Mouse (Mus musculus) intestine, embryonic 16.5 days (tissue): ENCODE data around the gene Gapvd1. TPM values are rescaled to one million over a fixed set of nuclear protein-coding genes. Genes with fewer than 3 reads are reported as not detected.
"Not testable (repeated sequence)": the region's sequence is repeated elsewhere in the genome, so short reads cannot be mapped to it uniquely, and the experiment has no call there.

Source experiments
- ATAC-seq: fragments of 200-750 bp; cut with Nextera tagmentation; 2 replicates; pipeline ENCODE4 v1.8.0; 2017; ENCODE audit warnings: moderate TSS enrichment, moderate library complexity
- H3K27ac ChIP-seq: fragments of 300-500 bp; sonication (generic); 2 replicates; pipeline ENCODE4 v1.5.1; 2014; ENCODE audit warnings: mild to moderate bottlenecking, low read length
- H3K27me3 ChIP-seq: fragments of 300-500 bp; sonication (generic); replicated peaks from 2 replicates; pipeline ENCODE4 v1.6.1; 2014; ENCODE audit warnings: low read length, control low read depth, mixed read lengths; ENCODE audit not compliant: control insufficient read depth, insufficient read depth
- H3K36me3 ChIP-seq: fragments of 300-500 bp; sonication (generic); 2 replicates; pipeline ENCODE4 v1.6.1; 2014; ENCODE audit warnings: low read length, control low read depth; ENCODE audit not compliant: control insufficient read depth, insufficient read depth
- H3K4me1 ChIP-seq: fragments of 300-500 bp; sonication (generic); 2 replicates; pipeline ENCODE4 v1.6.1; 2014; ENCODE audit warnings: low read length, control low read depth, mixed read lengths; ENCODE audit not compliant: control insufficient read depth, insufficient read depth
- H3K4me2 ChIP-seq: fragments of 300-500 bp; sonication (generic); 2 replicates; pipeline ENCODE4 v1.6.1; 2014; ENCODE audit warnings: low read depth, low read length, control low read depth
- H3K4me3 ChIP-seq: fragments of 300-500 bp; sonication (generic); 2 replicates; pipeline ENCODE4 v1.5.1; 2014; ENCODE audit warnings: mild to moderate bottlenecking, low read length
- H3K9ac ChIP-seq: fragments of 300-500 bp; sonication (generic); 2 replicates; pipeline ENCODE4 v1.6.1; 2014; ENCODE audit warnings: low read depth, low read length
- H3K9me3 ChIP-seq: fragments of 300-500 bp; sonication (generic); 2 replicates; pipeline ENCODE4 v1.6.1; 2016; ENCODE audit warnings: low read length, control low read depth; ENCODE audit not compliant: control insufficient read depth
- WGBS: fragments of 180-500 bp; shearing (Covaris S2); extraction: QIAGEN DNeasy Blood & Tissue Kit; methylation state at CpG from one replicate; pipeline ENCODE4 v1.1.7; 2014; 5-methylcytosine and 5-hydroxymethylcytosine counted together
- polyA plus RNA-seq: library from polyadenylated mRNA; unstranded; fragments of >200 nt; fragmentation: Nextera tagmentation; extraction: Ambion mirVana; gene quantifications from 2 replicates; pipeline ENCODE4 v1.2.1, GENCODE M21; 2015

Gapvd1 gene
- polyA plus RNA-seq, 1 experiment from 2014 or later = 56.6 TPM

DNA sequence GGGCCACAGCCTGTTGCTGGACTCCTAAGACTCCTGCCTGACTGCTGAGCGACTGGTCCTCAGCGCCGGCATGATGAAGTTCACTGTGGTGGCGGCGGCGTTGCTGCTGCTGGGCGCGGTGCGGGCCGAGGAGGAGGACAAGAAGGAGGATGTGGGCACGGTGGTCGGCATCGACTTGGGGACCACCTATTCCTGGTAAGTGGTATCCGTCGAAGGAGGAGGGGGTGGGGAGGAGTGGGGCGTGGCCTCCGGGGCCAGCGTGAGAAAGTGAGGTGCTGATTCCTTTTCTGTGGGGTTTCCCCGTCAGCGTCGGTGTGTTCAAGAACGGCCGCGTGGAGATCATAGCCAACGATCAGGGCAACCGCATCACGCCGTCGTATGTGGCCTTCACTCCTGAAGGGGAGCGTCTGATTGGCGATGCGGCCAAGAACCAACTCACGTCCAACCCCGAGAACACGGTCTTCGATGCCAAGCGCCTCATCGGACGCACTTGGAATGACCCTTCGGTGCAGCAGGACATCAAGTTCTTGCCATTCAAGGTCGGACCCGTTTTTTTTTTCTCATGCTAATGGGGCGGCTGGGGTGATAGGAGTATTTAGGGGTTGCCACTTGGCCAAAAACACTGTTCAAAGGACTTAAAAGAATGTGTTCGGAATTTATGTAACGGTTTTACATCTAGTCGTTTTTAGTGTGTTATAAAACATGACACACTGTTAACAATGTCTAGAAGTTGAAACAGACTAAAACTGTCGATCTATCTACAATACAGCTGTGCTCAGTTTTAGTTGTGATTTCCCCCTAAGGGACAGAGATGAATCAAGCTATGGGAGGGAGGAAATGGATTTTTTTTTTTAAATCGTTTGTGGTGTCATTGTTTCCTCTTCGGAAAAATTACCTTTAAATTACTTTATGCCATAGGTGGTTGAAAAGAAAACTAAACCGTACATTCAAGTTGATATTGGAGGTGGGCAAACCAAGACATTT is 17.5 kb upstream of the Gapvd1 start:
- H3K4me1 ChIP-seq = peaks cover 37% of the 10 kb centered on the region
- peak overlapping the region; percentile 63 for H3K4me2 ChIP-seq
- H3K27me3 ChIP-seq = no peaks in the 10 kb centered on the region
- peak overlapping the region; percentile 97 for H3K9ac ChIP-seq
- ATAC-seq = no peak
- H3K9me3 ChIP-seq = no peaks in the 10 kb centered on the region
- H3K36me3 ChIP-seq = peaks cover 27% of the 10 kb centered on the region
- peak overlapping the region; percentile 95 for H3K4me3 ChIP-seq
- 2% methylated on average over 50 of the region's 50 CpGs for WGBS
- peak overlapping the region; percentile 91 for H3K27ac ChIP-seq

- WGBS = under 1% methylated on average over 60 of the region's 60 CpGs
- Histone ChIP-seq H3K9me3 (no peaks in the 10 kb centered on the region), H3K4me1 (peaks cover 34% of the 10 kb centered on the region), H3K4me3 (peak within 1 kb of the TSS; percentile 95), H3K27me3 (no peaks in the 10 kb centered on the region), H3K27ac (peak within 1 kb of the TSS; percentile 93), H3K36me3 (peaks cover 24% of the 10 kb centered on the region), H3K9ac (peak within 1 kb of the TSS; percentile 97), H3K4me2 (peak within 1 kb of the TSS; percentile 63)
- peak; percentile 99 for ATAC-seq
Measured at GRCm38 (mm10) chr2:34771368-34772226, 16.6 kb upstream of the Gapvd1 start, which contains the start of gene Hspa5. Gene Hspa5 (plus strand): TSS chr2:34771970.

DNA sequence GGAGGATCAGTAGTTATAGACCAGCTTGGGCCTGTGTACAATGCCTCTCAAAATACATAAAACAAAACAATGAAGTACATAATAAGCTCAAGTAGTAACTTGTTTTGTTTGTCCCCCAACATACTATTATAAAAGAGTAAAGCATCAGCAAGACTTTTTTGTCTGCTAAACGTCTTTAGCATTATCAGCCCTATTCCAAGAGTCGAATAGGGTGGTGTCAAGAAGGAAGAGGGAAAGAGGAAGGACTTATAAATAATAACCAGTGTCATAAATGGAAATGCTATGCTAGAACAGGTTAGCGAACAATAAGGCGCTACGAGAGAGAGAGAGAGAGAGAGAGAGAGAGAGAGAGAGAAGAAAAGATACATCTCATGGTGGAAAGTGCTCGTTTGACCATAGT is 15.9 kb upstream of the Gapvd1 start:
- Histone ChIP-seq H3K36me3 (peaks cover 19% of the 10 kb centered on the region), H3K4me2 (peak overlapping the region; percentile 47), H3K9ac (peak overlapping the region; percentile 97), H3K27ac (peak overlapping the region; percentile 93), H3K4me1 (peaks cover 30% of the 10 kb centered on the region), H3K4me3 (peak overlapping the region; percentile 87), H3K9me3 (no peaks in the 10 kb centered on the region), H3K27me3 (no peaks in the 10 kb centered on the region)
- 2% methylated on average over 6 of the region's 6 CpGs for WGBS
- no peak for ATAC-seq

GRCm38 (mm10) chr2:34770049-34770448 is 15.0 kb upstream of the Gapvd1 start:
- no peak overlapping the region for H3K4me3 ChIP-seq
- WGBS = 89% methylated on average over 2 of the region's 2 CpGs
- H3K4me1 ChIP-seq = peaks cover 22% of the 10 kb centered on the region
- H3K36me3 ChIP-seq = peaks cover 14% of the 10 kb centered on the region
- H3K27me3 ChIP-seq = no peaks in the 10 kb centered on the region
- no peak overlapping the region for H3K4me2 ChIP-seq
- no peak for ATAC-seq
- H3K27ac ChIP-seq = no peak overlapping the region
- no peaks in the 10 kb centered on the region for H3K9me3 ChIP-seq
- H3K9ac ChIP-seq = no peak overlapping the region

DNA sequence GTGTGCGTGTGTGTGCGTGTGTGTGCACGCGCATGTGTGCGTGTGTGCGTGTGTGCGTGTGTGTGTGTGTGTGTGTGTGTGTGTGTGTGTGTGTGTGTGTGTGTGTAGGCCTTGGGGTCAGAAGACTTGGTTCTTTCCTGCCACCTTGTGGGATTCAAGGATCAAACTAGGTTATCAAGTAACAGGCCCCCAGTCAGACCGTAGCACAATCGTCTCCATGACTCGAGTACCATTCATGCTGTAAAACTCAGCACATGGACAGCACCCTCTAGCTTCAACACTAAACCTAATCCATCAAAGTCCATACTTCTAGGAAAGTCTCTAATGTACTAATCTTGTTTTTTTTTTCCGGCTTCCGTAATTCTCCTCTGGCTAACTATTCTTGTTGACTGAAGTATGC is 9.8 kb upstream of the Gapvd1 start:
- no peak overlapping the region for H3K4me2 ChIP-seq
- H3K27ac ChIP-seq = no peak overlapping the region
- H3K9me3 ChIP-seq = no peaks in the 10 kb centered on the region
- H3K9ac ChIP-seq = no peak overlapping the region
- WGBS = 73% methylated on average over 12 of the region's 12 CpGs
- no peaks in the 10 kb centered on the region for H3K36me3 ChIP-seq
- no peaks in the 10 kb centered on the region for H3K4me1 ChIP-seq
- no peak for ATAC-seq
- H3K27me3 ChIP-seq = no peaks in the 10 kb centered on the region
- H3K4me3 ChIP-seq = no peak overlapping the region

GRCm38 (mm10) chr2:34762872-34763271 is 7.8 kb upstream of the Gapvd1 start:
- whole genome bisulfite sequencing = 62% methylated on average over 2 of the region's 2 CpGs

GRCm38 (mm10) chr2:34762174-34762573 is 7.1 kb upstream of the Gapvd1 start:
- no peaks in the 10 kb centered on the region for H3K36me3 ChIP-seq
- H3K4me1 ChIP-seq = no peaks in the 10 kb centered on the region
- no peak overlapping the region for H3K27ac ChIP-seq
- H3K9me3 ChIP-seq = no peaks in the 10 kb centered on the region
- no peak overlapping the region for H3K4me3 ChIP-seq
- no peaks in the 10 kb centered on the region for H3K27me3 ChIP-seq
- 66% methylated on average over 2 of the region's 2 CpGs for whole genome bisulfite sequencing
- no peak overlapping the region for H3K9ac ChIP-seq
- H3K4me2 ChIP-seq = no peak overlapping the region
- ATAC-seq = no peak

More at GRCm38 (mm10) chr2:34762872-34763271, 7.8 kb upstream of the Gapvd1 start:
- Histone ChIP-seq H3K27me3 (no peaks in the 10 kb centered on the region), H3K9ac (no peak overlapping the region), H3K4me3 (no peak overlapping the region), H3K27ac (no peak overlapping the region), H3K4me2 (no peak overlapping the region), H3K36me3 (no peaks in the 10 kb centered on the region), H3K9me3 (no peaks in the 10 kb centered on the region), H3K4me1 (no peaks in the 10 kb centered on the region)
- ATAC-seq = no peak

- not testable (repeated sequence) for H3K4me2 ChIP-seq, H3K4me3 ChIP-seq, H3K27ac ChIP-seq, H3K36me3 ChIP-seq, H3K9ac ChIP-seq, ATAC-seq, H3K4me1 ChIP-seq, H3K9me3 ChIP-seq, H3K27me3 ChIP-seq
- 91% methylated on average over 5 of the region's 5 CpGs for WGBS
Measured at GRCm38 (mm10) chr2:34761272-34761671, 6.2 kb upstream of the Gapvd1 start.

DNA sequence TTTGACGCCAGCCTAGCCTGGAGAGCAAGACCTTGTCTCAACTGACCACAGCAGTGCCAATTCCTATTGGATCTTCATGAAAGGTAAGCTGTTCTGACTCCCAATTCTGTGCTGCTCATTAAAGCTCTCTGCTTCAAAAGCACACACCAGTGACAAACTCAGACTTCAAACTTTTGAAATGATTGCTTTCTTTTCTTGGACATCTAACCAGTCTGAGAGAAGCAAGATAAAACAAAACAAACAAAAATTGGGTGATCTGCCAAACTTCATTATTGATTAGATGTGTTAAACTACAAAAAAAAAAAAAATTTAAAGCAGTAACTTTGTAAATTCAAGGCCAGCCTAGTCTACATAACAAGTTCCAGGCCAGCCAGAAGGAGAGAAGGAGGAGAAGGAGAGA is 2.3 kb upstream of the Gapvd1 start:
- no peaks in the 10 kb centered on the region for H3K9me3 ChIP-seq
- H3K4me3 ChIP-seq = no peak overlapping the region
- no peak overlapping the region for H3K27ac ChIP-seq
- H3K36me3 ChIP-seq = no peaks in the 10 kb centered on the region
- no peak overlapping the region for H3K9ac ChIP-seq
- no peak for ATAC-seq
- H3K27me3 ChIP-seq = no peaks in the 10 kb centered on the region
- 71% methylated on average over 1 of the region's 1 CpGs for WGBS
- H3K4me1 ChIP-seq = peaks cover 9% of the 10 kb centered on the region
- H3K4me2 ChIP-seq = no peak overlapping the region
